Mouse (Mus musculus) neutrophil, adult 59 days (primary cell): ENCODE data around the gene Vmn1r224. TPM values are rescaled to one million over a fixed set of nuclear protein-coding genes. Genes with fewer than 3 reads are reported as not detected.

Experiments
- total RNA-seq, 2 experiments: library from RNA; stranded (reverse); gene quantifications; 1 replicate in 1 of 2; 2 replicates in 1 of 2; pipeline ENCODE4 v1.2.4; 2023

Gene Vmn1r224
- not detected for total RNA-seq

DNA sequence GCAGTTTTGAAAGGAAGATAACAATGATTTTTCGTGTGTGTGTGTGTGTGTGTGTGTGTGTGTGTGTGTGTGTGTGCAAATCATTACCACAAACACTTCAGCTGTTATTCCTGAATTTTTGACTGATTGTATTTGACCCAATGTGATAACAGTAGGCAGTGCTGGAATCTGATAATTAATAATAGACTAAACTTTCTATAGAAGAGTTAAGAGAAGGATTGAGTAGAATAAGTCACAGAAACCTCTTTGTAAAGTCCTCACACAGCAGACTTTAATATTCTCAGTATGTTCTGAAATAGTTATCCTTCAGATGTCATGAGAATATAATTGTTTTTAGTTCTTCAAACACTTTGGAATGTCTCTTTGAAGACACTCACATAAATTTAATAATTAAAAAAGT is at the start of gene Vmn1r224:
Vmn1r224 (plus strand) TSS at position 301 of the 400 bp plus-strand sequence.

Other genes with a start within 250 kb of the Vmn1r224 start
- not detected for gene Fpr-rs6, start 231.0 kb upstream of the Vmn1r224 start, total RNA-seq
- gene Vmn2r105, start 179.1 kb upstream of the Vmn1r224 start, total RNA-seq, result not detected
- not detected for gene Vmn2r106, start 128.6 kb upstream of the Vmn1r224 start, total RNA-seq
- not detected for gene Vmn2r107, start 68.9 kb upstream of the Vmn1r224 start, total RNA-seq
- gene Vmn2r108, start 67.2 kb downstream of the Vmn1r224 start, total RNA-seq, result not detected
- not detected for gene Vmn1r225, start 84.0 kb downstream of the Vmn1r224 start, total RNA-seq
- not detected for gene Vmn2r109, start 150.6 kb downstream of the Vmn1r224 start, total RNA-seq
- gene Vmn2r110, start 182.3 kb downstream of the Vmn1r224 start, total RNA-seq, result not detected
- gene Fpr-rs3, start 210.7 kb downstream of the Vmn1r224 start, total RNA-seq, result not detected